Mouse (Mus musculus): ENCODE measurements around the gene Dcps. TPM values are rescaled to one million over a fixed set of nuclear protein-coding genes. Genes with fewer than 3 reads are reported as not detected.

The Dcps gene
- polyA plus RNA-seq, 1 experiment from 2014 or later = 64.3 TPM

- no peak for DNase-seq (ENCODE audit: low spot score)
Observed at GRCm38 (mm10) chr9:35135575-35135974, 40.3 kb downstream of the Dcps start.

- DNase-seq (ENCODE audit: low spot score) = no peak
Observed at GRCm38 (mm10) chr9:35131637-35132397, 44.0 kb downstream of the Dcps start.

GRCm38 (mm10) chr9:35128995-35129418, 46.9 kb downstream of the Dcps start:
- no peak for DNase-seq (ENCODE audit: low spot score)

GRCm38 (mm10) chr9:35128564-35128963, 47.3 kb downstream of the Dcps start:
- DNase-seq (ENCODE audit: low spot score) = no peak

- no peak for DNase-seq (ENCODE audit: low spot score)
Observed at GRCm38 (mm10) chr9:35127561-35127960, 48.3 kb downstream of the Dcps start.

GRCm38 (mm10) chr9:35127147-35127546, 48.7 kb downstream of the Dcps start:
- no peak for DNase-seq (ENCODE audit: low spot score)

GRCm38 (mm10) chr9:35124678-35124955, 51.2 kb downstream of the Dcps start:
- DNase-seq (ENCODE audit: low spot score) = no peak

- DNase-seq (ENCODE audit: low spot score) = peak; percentile 55
Observed at GRCm38 (mm10) chr9:35123804-35124677, 51.8 kb downstream of the Dcps start.

- DNase-seq (ENCODE audit: low spot score) = no peak
Observed at GRCm38 (mm10) chr9:35123456-35123803, 52.4 kb downstream of the Dcps start.

GRCm38 (mm10) chr9:35122551-35123266, 53.2 kb downstream of the Dcps start:
- DNase-seq (ENCODE audit: low spot score) = peak; percentile 42

GRCm38 (mm10) chr9:35119168-35119567, 56.7 kb downstream of the Dcps start, which contains the start of gene St3gal4:
TSS of gene St3gal4 (minus strand) at chr9:35119268.
- DNase-seq (ENCODE audit: low spot score) = no peak

GRCm38 (mm10) chr9:35118563-35118962, 57.3 kb downstream of the Dcps start:
- no peak for DNase-seq (ENCODE audit: low spot score)

GRCm38 (mm10) chr9:35117384-35118295, 58.2 kb downstream of the Dcps start:
- peak; percentile 68 for DNase-seq (ENCODE audit: low spot score)

- DNase-seq (ENCODE audit: low spot score) = peak; percentile 79
Observed at GRCm38 (mm10) chr9:35116391-35117381, 59.2 kb downstream of the Dcps start.

- no peak for DNase-seq (ENCODE audit: low spot score)
Observed at GRCm38 (mm10) chr9:35115804-35116203, 60.1 kb downstream of the Dcps start.

GRCm38 (mm10) chr9:35115299-35115698, 60.6 kb downstream of the Dcps start:
- no peak for DNase-seq (ENCODE audit: low spot score)

- no peak for DNase-seq (ENCODE audit: low spot score)
Observed at GRCm38 (mm10) chr9:35114234-35114633, 61.6 kb downstream of the Dcps start.

GRCm38 (mm10) chr9:35111941-35112595, 63.8 kb downstream of the Dcps start:
- no peak for DNase-seq (ENCODE audit: low spot score)

GRCm38 (mm10) chr9:35111446-35111845, 64.4 kb downstream of the Dcps start:
- DNase-seq (ENCODE audit: low spot score) = no peak

Measured in thymus, postnatal 0 days (tissue).